Mouse (Mus musculus) forebrain, embryonic 12.5 days (tissue): ENCODE results near the gene Bloc1s4. TPM values are rescaled to one million over a fixed set of nuclear protein-coding genes. Genes with fewer than 3 reads are reported as not detected.
"Not testable (repeated sequence)": the region's sequence is repeated elsewhere in the genome, so short reads cannot be mapped to it uniquely, and the experiment has no call there.

Experiments
- ATAC-seq: fragments of 200-750 bp; cut with Nextera tagmentation; 2 replicates; pipeline ENCODE4 v1.8.0; 2017; ENCODE audit warnings: moderate TSS enrichment; ENCODE audit not compliant: low FRiP score
- H3K27ac ChIP-seq: fragments of 300-500 bp; sonication (generic); 2 replicates; pipeline ENCODE4 v1.5.1; 2016; ENCODE audit warnings: mild to moderate bottlenecking
- H3K27me3 ChIP-seq: fragments of 300-500 bp; sonication (generic); 2 replicates; pipeline ENCODE4 v1.6.1; 2016; ENCODE audit warnings: mild to moderate bottlenecking
- H3K36me3 ChIP-seq: fragments of 300-500 bp; sonication (generic); replicated peaks from 2 replicates; pipeline ENCODE4 v1.6.1; 2016; ENCODE audit warnings: mild to moderate bottlenecking
- H3K4me1 ChIP-seq: fragments of 300-500 bp; sonication (generic); 2 replicates; pipeline ENCODE4 v1.6.1; 2016
- H3K4me2 ChIP-seq: fragments of 300-500 bp; sonication (generic); 2 replicates; pipeline ENCODE4 v1.6.1; 2016; ENCODE audit warnings: mild to moderate bottlenecking, moderate library complexity
- H3K4me3 ChIP-seq: fragments of 300-500 bp; sonication (generic); replicated peaks from 2 replicates; pipeline ENCODE4 v1.5.1; 2016; ENCODE audit warnings: mild to moderate bottlenecking
- H3K9ac ChIP-seq: fragments of 300-500 bp; sonication (generic); 2 replicates; pipeline ENCODE4 v1.6.1; 2016; ENCODE audit warnings: mild to moderate bottlenecking
- H3K9me3 ChIP-seq: fragments of 300-500 bp; sonication (generic); 2 replicates; pipeline ENCODE4 v1.6.1; 2016
- WGBS: fragments of 180-500 bp; shearing (Covaris S2); methylation state at CpG from one replicate; pipeline ENCODE4 v1.1.7; 2016; 5-methylcytosine and 5-hydroxymethylcytosine counted together
- polyA plus RNA-seq: library from polyadenylated mRNA; unstranded; fragments of >200 nt; fragmentation: Nextera tagmentation; extraction: Ambion mirVana; gene quantifications from 2 replicates; pipeline ENCODE4 v1.2.1, GENCODE M21; 2016

The Bloc1s4 gene
- polyA plus RNA-seq, result 25.3 TPM in 2 replicates

- WGBS, result 5% methylated on average over 30 of the region's 31 CpGs
- peak; percentile 96 for ATAC-seq
- H3K27ac ChIP-seq, result 0 out of 2 replicates have a peak within 1 kb of the TSS, but pooled peaks have one; percentile 46
Measured at GRCm38 (mm10) chr5:36748536-36749061, at the start of gene Bloc1s4. Bloc1s4 (minus strand) TSS chr5:36748650.

GRCm38 (mm10) chr5:36797291-36797690, 48.8 kb upstream of the Bloc1s4 start:
- H3K4me1 ChIP-seq, result peaks cover 11% of the 10 kb centered on the region; the same call in 1 of the 2 replicates
- no peak overlapping the region for H3K27ac ChIP-seq
- 55% methylated on average over 8 of the region's 8 CpGs for WGBS
- peak overlapping the region; percentile 55 for H3K4me2 ChIP-seq
- peaks cover 2% of the 10 kb centered on the region; the same call in 1 of the 2 replicates for H3K27me3 ChIP-seq
- H3K9ac ChIP-seq, result peak overlapping the region; percentile 82; the same call in 1 of the 2 replicates
- no peak; the same call in 1 of the 2 replicates for ATAC-seq
- H3K36me3 ChIP-seq, result peaks cover 18% of the 10 kb centered on the region
- no peaks in the 10 kb centered on the region for H3K9me3 ChIP-seq
- H3K4me3 ChIP-seq, result peak overlapping the region; percentile 74; the same call in 1 of the 2 replicates

More at GRCm38 (mm10) chr5:36748536-36749061, at the start of gene Bloc1s4:
- 0 out of 2 replicates have a peak, but pooled peaks cover 4% of the 10 kb centered on the region for H3K36me3 ChIP-seq
- H3K4me3 ChIP-seq, result peak within 1 kb of the TSS; percentile 99
- H3K9me3 ChIP-seq, result no peaks in the 10 kb centered on the region
- H3K9ac ChIP-seq, result peak within 1 kb of the TSS; percentile 92
- H3K4me1 ChIP-seq, result peaks cover 14% of the 10 kb centered on the region
- 0 out of 2 replicates have a peak, but pooled peaks cover 19% of the 10 kb centered on the region for H3K27me3 ChIP-seq
- H3K4me2 ChIP-seq, result peak within 1 kb of the TSS; percentile 99

DNA sequence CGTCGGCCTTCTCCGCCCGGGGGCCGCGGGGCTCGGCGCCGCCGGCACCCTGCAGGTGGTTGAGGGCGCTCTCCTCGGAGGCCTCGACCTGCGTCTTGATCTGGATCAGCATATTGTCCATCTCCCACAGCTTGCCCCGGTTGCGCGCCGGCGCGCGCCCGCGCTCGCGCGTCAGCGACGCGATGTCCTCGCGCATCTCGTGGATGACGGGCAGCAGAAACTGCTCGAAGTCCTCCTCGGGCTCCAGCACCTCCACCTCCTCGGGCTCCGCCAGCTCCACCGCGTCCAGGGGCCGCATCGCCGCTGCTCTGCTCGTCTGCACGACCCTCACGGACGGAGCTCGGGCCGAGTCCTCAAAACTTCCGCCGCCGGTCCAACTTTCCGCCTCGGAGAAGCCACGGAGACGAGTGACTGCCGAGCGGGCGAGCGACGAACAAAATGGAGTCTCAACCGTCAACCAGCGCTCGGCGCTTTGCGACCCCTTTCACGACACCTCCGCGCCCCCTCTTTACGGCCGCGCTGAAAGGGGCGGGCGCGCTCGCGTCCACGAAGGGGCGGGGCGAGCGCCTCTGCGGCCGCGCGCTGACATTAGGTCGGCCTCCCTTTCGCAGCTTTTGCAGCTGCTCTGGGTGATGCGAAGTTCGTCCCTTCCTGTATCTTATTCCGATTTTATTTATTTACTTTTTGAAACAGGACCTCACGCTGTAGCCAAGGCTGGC, 48.0 kb upstream of the Bloc1s4 start, which contains the start of gene Mrfap1:
TSS of gene Mrfap1 (minus strand) at position 477 of the 719 bp plus-strand sequence.
- not testable (repeated sequence) for H3K27me3 ChIP-seq, H3K9me3 ChIP-seq
- Histone ChIP-seq H3K4me1 (peaks cover 11% of the 10 kb centered on the region; the same call in 1 of the 2 replicates), H3K4me2 (peak within 1 kb of the TSS; percentile 55), H3K9ac (peak within 1 kb of the TSS; percentile 82), H3K36me3 (peaks cover 18% of the 10 kb centered on the region), H3K4me3 (peak within 1 kb of the TSS; percentile 74), H3K27ac (peak within 1 kb of the TSS; percentile 95)
- ATAC-seq, result peak; percentile 87
- under 1% methylated on average over 90 of the region's 90 CpGs for WGBS

- Histone ChIP-seq H3K36me3 (peaks cover 18% of the 10 kb centered on the region), H3K4me3 (peak overlapping the region; percentile 74), H3K4me2 (peak overlapping the region; percentile 55), H3K27ac (peak overlapping the region; percentile 95), H3K4me1 (peaks cover 11% of the 10 kb centered on the region; the same call in 1 of the 2 replicates), H3K9ac (peak overlapping the region; percentile 82)
- H3K27me3 ChIP-seq, H3K9me3 ChIP-seq: not testable (repeated sequence)
- 5% methylated on average over 35 of the region's 37 CpGs for WGBS
- ATAC-seq, result peak; percentile 53
Measured at GRCm38 (mm10) chr5:36795647-36796295, 47.3 kb upstream of the Bloc1s4 start.

DNA sequence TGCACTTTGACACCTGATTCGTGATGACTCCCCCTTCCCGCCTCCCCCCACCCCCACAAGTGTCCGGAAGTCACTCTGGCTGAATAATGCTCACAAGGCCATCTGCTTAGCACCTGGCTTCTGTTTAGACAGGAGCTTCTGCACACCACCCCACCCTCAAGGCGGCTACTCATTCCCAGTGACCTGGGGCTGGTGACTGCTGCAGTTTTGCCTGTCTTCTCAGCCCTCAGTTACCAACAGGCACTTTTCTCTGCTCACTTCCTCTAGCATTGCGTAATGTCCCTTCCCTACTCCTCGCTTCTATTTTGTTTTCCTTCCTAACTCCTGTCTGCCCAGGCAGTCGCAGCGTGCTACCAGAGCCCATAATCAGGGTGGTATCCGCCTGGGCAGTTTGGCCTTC, 43.4 kb upstream of the Bloc1s4 start:
- 86% methylated on average over 9 of the region's 9 CpGs for WGBS
- Histone ChIP-seq H3K27me3 (no peaks in the 10 kb centered on the region), H3K4me3 (no peak overlapping the region), H3K27ac (no peak overlapping the region), H3K9me3 (no peaks in the 10 kb centered on the region), H3K36me3 (peaks cover 18% of the 10 kb centered on the region), H3K4me2 (no peak overlapping the region), H3K4me1 (peaks cover 7% of the 10 kb centered on the region; the same call in 1 of the 2 replicates), H3K9ac (no peak overlapping the region)
- ATAC-seq, result no peak

GRCm38 (mm10) chr5:36786052-36786451, 37.6 kb upstream of the Bloc1s4 start:
- Histone ChIP-seq H3K4me3 (no peak overlapping the region), H3K36me3 (no peaks in the 10 kb centered on the region; the same call in 1 of the 2 replicates), H3K27ac (no peak overlapping the region), H3K9me3 (peaks cover 3% of the 10 kb centered on the region; the same call in 1 of the 2 replicates), H3K4me2 (no peak overlapping the region), H3K27me3 (no peaks in the 10 kb centered on the region), H3K9ac (no peak overlapping the region), H3K4me1 (no peaks in the 10 kb centered on the region)
- ATAC-seq, result no peak
- WGBS, result 88% methylated on average over 5 of the region's 5 CpGs

- 91% methylated on average over 2 of the region's 2 CpGs for WGBS
- H3K4me3 ChIP-seq, result no peak overlapping the region
- no peak for ATAC-seq
- no peak overlapping the region for H3K9ac ChIP-seq
- no peak overlapping the region for H3K27ac ChIP-seq
- peaks cover 6% of the 10 kb centered on the region; the same call in 1 of the 2 replicates for H3K9me3 ChIP-seq
- H3K27me3 ChIP-seq, result no peaks in the 10 kb centered on the region
- no peak overlapping the region for H3K4me2 ChIP-seq
- 0 out of 2 replicates have a peak, but pooled peaks cover 3% of the 10 kb centered on the region for H3K4me1 ChIP-seq
- H3K36me3 ChIP-seq, result no peaks in the 10 kb centered on the region
Measured at GRCm38 (mm10) chr5:36779512-36779911, 31.1 kb upstream of the Bloc1s4 start.

GRCm38 (mm10) chr5:36778901-36779300, 30.5 kb upstream of the Bloc1s4 start:
- no peak for ATAC-seq
- Histone ChIP-seq H3K9ac (no peak overlapping the region), H3K9me3 (peaks cover 4% of the 10 kb centered on the region; the same call in 1 of the 2 replicates), H3K4me2 (no peak overlapping the region), H3K27me3 (no peaks in the 10 kb centered on the region), H3K4me3 (no peak overlapping the region), H3K36me3 (no peaks in the 10 kb centered on the region), H3K27ac (no peak overlapping the region), H3K4me1 (0 out of 2 replicates have a peak, but pooled peaks cover 3% of the 10 kb centered on the region)
- 90% methylated on average over 1 of the region's 2 CpGs for WGBS

- H3K4me3 ChIP-seq, result no peak overlapping the region
- H3K9me3 ChIP-seq, result 0 out of 2 replicates have a peak, but pooled peaks cover 3% of the 10 kb centered on the region
- no peaks in the 10 kb centered on the region for H3K27me3 ChIP-seq
- WGBS, result 4% methylated on average over 2 of the region's 2 CpGs
- no peak overlapping the region for H3K4me2 ChIP-seq
- 0 out of 2 replicates have a peak, but pooled peaks cover 3% of the 10 kb centered on the region for H3K4me1 ChIP-seq
- no peak overlapping the region for H3K9ac ChIP-seq
- no peak overlapping the region for H3K27ac ChIP-seq
- ATAC-seq, result no peak
- H3K36me3 ChIP-seq, result no peaks in the 10 kb centered on the region
Measured at GRCm38 (mm10) chr5:36777186-36777585, 28.7 kb upstream of the Bloc1s4 start.

DNA sequence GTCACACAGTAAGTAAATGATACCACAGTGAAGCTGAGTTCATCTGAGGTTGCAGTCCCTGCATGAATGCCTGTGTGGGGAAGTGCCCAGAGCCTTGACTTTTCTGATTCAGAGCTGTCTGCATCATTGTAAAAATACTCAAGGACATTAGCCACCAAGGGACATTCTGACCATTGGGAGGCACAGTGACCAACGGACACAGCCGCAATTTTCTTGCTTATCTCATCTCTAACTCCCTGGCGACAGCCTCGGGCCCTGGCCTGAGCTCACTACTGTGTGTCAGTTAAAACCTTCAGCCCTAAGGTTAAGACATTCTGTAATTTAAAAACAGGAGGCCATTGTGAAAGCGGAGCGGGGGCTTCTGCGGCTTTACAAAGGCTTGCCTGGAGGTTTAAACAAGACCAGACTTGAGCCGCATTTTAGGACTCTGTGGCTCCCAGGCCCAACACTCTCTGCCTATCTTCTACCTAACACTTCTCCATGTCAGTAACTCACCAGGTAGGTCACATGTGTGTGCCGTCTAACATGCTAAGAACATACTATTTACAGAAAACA, 27.6 kb upstream of the Bloc1s4 start:
- Histone ChIP-seq H3K36me3 (no peaks in the 10 kb centered on the region), H3K9ac (0 out of 2 replicates have a peak overlapping the region, but pooled peaks have one; percentile 12), H3K4me1 (0 out of 2 replicates have a peak, but pooled peaks cover 3% of the 10 kb centered on the region), H3K27me3 (no peaks in the 10 kb centered on the region), H3K27ac (no peak overlapping the region), H3K4me2 (no peak overlapping the region), H3K9me3 (0 out of 2 replicates have a peak, but pooled peaks cover 3% of the 10 kb centered on the region), H3K4me3 (no peak overlapping the region)
- 23% methylated on average over 9 of the region's 9 CpGs for WGBS
- no peak for ATAC-seq

- no peak for ATAC-seq
- Histone ChIP-seq H3K9ac (no peak overlapping the region), H3K36me3 (no peaks in the 10 kb centered on the region), H3K4me3 (no peak overlapping the region), H3K9me3 (0 out of 2 replicates have a peak, but pooled peaks cover 3% of the 10 kb centered on the region), H3K27ac (no peak overlapping the region), H3K4me2 (no peak overlapping the region), H3K27me3 (no peaks in the 10 kb centered on the region), H3K4me1 (0 out of 2 replicates have a peak, but pooled peaks cover 3% of the 10 kb centered on the region)
- WGBS, result 86% methylated on average over 2 of the region's 2 CpGs
Measured at GRCm38 (mm10) chr5:36775317-36775716, 26.9 kb upstream of the Bloc1s4 start.
